Mouse (Mus musculus) adrenal gland, postnatal 10 days (tissue): Measurements from ENCODE around the gene Creb3l4. TPM values are rescaled to one million over a fixed set of nuclear protein-coding genes. Genes with fewer than 3 reads are reported as not detected.

ENCODE experiments used
- DNase-seq: peaks from one replicate; pipeline ENCODE4 v3.0.0; 2021; ENCODE audit warnings: mixed read lengths
- microRNA-seq: library from miRNA; unstranded; fragments of <30 nt; microRNA quantifications from one replicate; pipeline ENCODE4 v1.2.0, GENCODE M21; 2021
- total RNA-seq, 2 experiments: library from RNA; stranded (reverse); gene quantifications; 2 replicates each; pipeline ENCODE4 v1.2.3; 2021

Creb3l4 gene
- total RNA-seq, 2 experiments from 2014 or later, result 0.36 to 0.55 TPM

- DNase-seq, result no peak
These were observed 52.3 kb downstream of the Creb3l4 start for GRCm38 (mm10) chr3:90190859-90191510.

Small RNAs within 50 kb of the gene (microRNA-seq; reads per million reads assigned to microRNA genes)
- gene Mir7012, result not detected

Other genes starting within 250 kb of the Creb3l4 start
- 100 to 1,000 TPM in 1 of 2 experiments, 10 to 100 TPM in 1; 92.7 to 110 TPM for gene Hax1, start 244.7 kb downstream of the Creb3l4 start, total RNA-seq
- 10 to 100 TPM; 64.6 to 66.5 TPM for gene 4933434E20Rik, start 191.9 kb downstream of the Creb3l4 start, total RNA-seq
- 100 to 1,000 TPM; 152 to 166 TPM for gene Ubap2l, start 190.9 kb downstream of the Creb3l4 start, total RNA-seq
- 100 to 1,000 TPM; 165 to 251 TPM for gene Tpm3, start 170.9 kb downstream of the Creb3l4 start, total RNA-seq
- gene Nup210l, start 139.4 kb downstream of the Creb3l4 start, total RNA-seq, result under 1 TPM; 0.24 to 0.42 TPM
- gene Rps27, start 29.9 kb downstream of the Creb3l4 start, total RNA-seq, result 1,000 to 10,000 TPM; 1,820 to 1,837 TPM
- gene Rab13, start 29.8 kb downstream of the Creb3l4 start, total RNA-seq, result 10 to 100 TPM; 30.6 to 39.6 TPM
- 10 to 100 TPM; 57.2 to 57.9 TPM for gene Jtb, start 11.9 kb downstream of the Creb3l4 start, total RNA-seq
- gene Slc39a1, start 4.7 kb upstream of the Creb3l4 start, total RNA-seq, result 100 to 1,000 TPM; 114 to 118 TPM
- 10 to 100 TPM; 36.1 to 47.7 TPM for gene Crtc2, start 10.7 kb upstream of the Creb3l4 start, total RNA-seq
- gene Dennd4b, start 21.7 kb upstream of the Creb3l4 start, total RNA-seq, result 10 to 100 TPM in 1 of 2 experiments, 1 to 10 TPM in 1; 8.5 to 17.0 TPM
- 10 to 100 TPM; 55.5 to 65.9 TPM for gene Gatad2b, start 49.7 kb upstream of the Creb3l4 start, total RNA-seq
- 10 to 100 TPM; 55.2 to 65.9 TPM for gene Slc27a3, start 146.4 kb upstream of the Creb3l4 start, total RNA-seq
- gene Ints3, start 190.1 kb upstream of the Creb3l4 start, total RNA-seq, result 10 to 100 TPM; 46.8 to 51.6 TPM
- 100 to 1,000 TPM in 1 of 2 experiments, 10 to 100 TPM in 1; 88.3 to 101 TPM for gene Npr1, start 222.4 kb upstream of the Creb3l4 start, total RNA-seq
- 10 to 100 TPM; 59.1 to 63.2 TPM for gene Ilf2, start 232.6 kb upstream of the Creb3l4 start, total RNA-seq
- 10 to 100 TPM; 46.6 to 59.3 TPM for gene Snapin, start 247.5 kb upstream of the Creb3l4 start, total RNA-seq